Mouse (Mus musculus): ENCODE results near the gene Gm2163.
"Not testable (repeated sequence)": the region's sequence is repeated elsewhere in the genome, so short reads cannot be mapped to it uniquely, and the experiment has no call there.

Gm2163 gene

GRCm38 (mm10) chr4:42466452-42466851 is at the start of gene Gm2163:
TSS of gene Gm2163 (plus strand) at chr4:42466752.
- DNase-seq (ENCODE audit: low read depth, low spot score), result not testable (repeated sequence)

- not testable (repeated sequence) for DNase-seq (ENCODE audit: low read depth, low spot score)
These were observed 27.5 kb upstream of the Gm2163 start, which contains the start of gene Gm21586 for GRCm38 (mm10) chr4:42439078-42439477. TSS of gene Gm21586 (plus strand) at chr4:42439378.

- DNase-seq (ENCODE audit: low read depth, low spot score), result not testable (repeated sequence)
These were observed 61.5 kb downstream of the Gm2163 start, which contains the start of gene Fam205a2 for GRCm38 (mm10) chr4:42528075-42528474. TSS of gene Fam205a2 (minus strand) at chr4:42528175.

- DNase-seq (ENCODE audit: low read depth, low spot score), result not testable (repeated sequence)
These were observed 145.3 kb downstream of the Gm2163 start, which contains the start of gene Gm10591 for GRCm38 (mm10) chr4:42611895-42612294. TSS of gene Gm10591 (plus strand) at chr4:42612195.

- not testable (repeated sequence) for DNase-seq (ENCODE audit: low read depth, low spot score)
These were observed 162.9 kb downstream of the Gm2163 start, which contains the start of gene Gm2564 for GRCm38 (mm10) chr4:42629419-42629818. TSS of gene Gm2564 (plus strand) at chr4:42629719.
